Mouse (Mus musculus): ENCODE data around the gene Olfr887.

DNA sequence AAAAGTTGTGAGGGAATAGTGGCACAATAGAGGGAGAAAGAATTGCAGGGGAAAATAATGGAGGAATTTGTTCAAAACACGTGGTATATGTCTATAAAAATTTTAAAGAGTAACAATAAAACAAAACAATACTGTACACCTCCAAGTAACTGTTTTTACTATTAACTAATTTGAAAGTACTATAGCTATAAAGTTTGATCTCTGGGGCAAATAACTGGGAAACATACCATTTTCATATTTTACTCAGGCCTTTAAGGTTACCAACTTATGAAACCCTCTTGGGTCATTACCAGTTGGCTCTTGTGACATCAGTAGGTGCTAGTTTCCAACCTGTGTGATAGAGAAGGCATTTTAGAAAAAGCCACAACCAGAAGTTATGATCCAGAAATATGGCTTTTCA is at the start of gene Olfr887:
- TF ChIP-seq CTCF (IDR thresholded peaks at IDR 0.05; ENCODE audit: low read depth, low read length) (no peak), POLR2A (IDR thresholded peaks at IDR 0.05; ENCODE audit: extremely low read depth, insufficient read depth, low read length) (no peak)

All from liver, adult 2 months (tissue).